Comparison of ENCODE assay signal across 8 mouse cellular contexts in the genomic region with DNA sequence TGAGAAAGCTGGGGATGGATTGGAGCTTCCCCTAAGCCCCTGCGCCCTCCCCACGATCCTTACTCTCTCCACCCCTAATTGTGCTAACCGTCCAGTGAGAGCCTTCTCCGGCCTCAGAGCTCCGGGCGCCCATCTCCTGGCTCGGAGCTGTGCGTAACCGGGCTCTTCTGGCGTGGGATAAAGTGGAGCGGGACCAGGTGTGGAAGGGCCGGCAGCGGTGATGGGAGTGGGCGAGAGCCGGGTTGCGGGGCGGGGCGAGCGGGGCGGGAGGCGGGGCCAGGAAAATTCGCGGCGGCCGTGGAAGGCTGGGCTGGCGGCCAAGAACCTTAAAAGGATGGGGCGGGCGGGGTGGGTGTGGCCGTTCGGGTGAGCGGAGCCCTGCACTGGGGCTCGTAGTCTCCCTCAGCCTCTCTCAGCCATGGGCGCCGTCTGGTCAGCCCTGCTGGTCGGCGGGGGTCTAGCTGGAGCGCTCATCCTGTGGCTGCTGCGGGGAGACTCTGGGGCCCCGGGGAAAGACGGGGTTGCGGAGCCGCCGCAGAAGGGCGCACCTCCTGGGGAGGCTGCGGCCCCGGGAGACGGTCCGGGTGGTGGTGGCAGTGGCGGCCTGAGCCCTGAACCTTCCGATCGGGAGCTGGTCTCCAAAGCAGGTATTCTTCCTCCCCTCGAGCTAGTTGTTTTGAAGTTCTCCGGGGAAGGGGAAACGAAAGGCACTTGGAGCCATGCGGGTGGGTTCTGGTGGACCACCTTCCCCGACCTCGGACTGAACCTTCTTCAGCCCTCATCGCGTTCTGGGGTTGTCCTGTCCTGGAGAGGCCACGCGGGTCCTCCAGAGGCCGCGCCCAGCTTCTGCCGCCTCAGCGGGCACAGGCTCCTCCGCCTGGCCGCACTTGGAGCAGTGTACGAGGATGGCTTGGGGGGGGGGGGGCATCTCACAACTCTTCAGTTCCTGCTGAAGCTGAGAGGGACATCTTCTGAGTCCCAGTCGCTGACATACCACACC. TPM values are rescaled to one million over a fixed set of nuclear protein-coding genes. Genes with fewer than 3 reads are reported as not detected.
DNase-seq lines count a peak whose midpoint lies in the region; ATAC-seq lines count a peak whose summit lies in the region.

A gene (plus strand): TSS at position 351 of the 1,000 bp plus-strand sequence.

- peak within 1 kb of the TSS; percentile 73 for H3K4me3 ChIP-seq in forebrain, embryonic 16.5 days (replicated peaks; ENCODE audit: low read length)
- H3K4me3 ChIP-seq in hindbrain, embryonic 11.5 days (ENCODE audit: low read depth, low read length), result peak within 1 kb of the TSS; percentile 62
- H3K4me3 ChIP-seq in limb, embryonic 11.5 days (ENCODE audit: low read depth, low read length), result peak within 1 kb of the TSS; percentile 64
- H3K4me3 ChIP-seq in midbrain, embryonic 11.5 days (ENCODE audit: low read depth, low read length), result peak within 1 kb of the TSS; percentile 48

- H3K27ac ChIP-seq in forebrain, embryonic 16.5 days (ENCODE audit: low read length), result no peak within 1 kb of the TSS
- no peak within 1 kb of the TSS for H3K27ac ChIP-seq in hindbrain, embryonic 11.5 days (ENCODE audit: low read depth, low read length)
- H3K27ac ChIP-seq in limb, embryonic 11.5 days (replicated peaks; ENCODE audit: low read depth, low read length), result no peak within 1 kb of the TSS
- H3K27ac ChIP-seq in midbrain, embryonic 11.5 days (ENCODE audit: low read depth, low read length), result no peak within 1 kb of the TSS

- peak within 1 kb of the TSS; percentile 68 for H3K9ac ChIP-seq in forebrain, embryonic 16.5 days (replicated peaks; ENCODE audit: low read depth, low read length)
- peak within 1 kb of the TSS; percentile 62 for H3K9ac ChIP-seq in hindbrain, embryonic 11.5 days (ENCODE audit: low read depth, low read length)
- peak within 1 kb of the TSS; percentile 63 for H3K9ac ChIP-seq in limb, embryonic 11.5 days (ENCODE audit: low read length)
- peak within 1 kb of the TSS; percentile 59 for H3K9ac ChIP-seq in midbrain, embryonic 11.5 days (ENCODE audit: low read length)

- DNase-seq in ES-CJ7 (ENCODE audit: low read depth, low spot score), result peak; percentile 60
- DNase-seq in adrenal gland, postnatal 14 days, result peak; percentile 77
- DNase-seq in hindbrain, embryonic 11.5 days (ENCODE audit: low spot score), result peak; percentile 83
- peak; percentile 86 for DNase-seq in limb, embryonic 11.5 days (ENCODE audit: low spot score)
- DNase-seq in midbrain, embryonic 11.5 days (ENCODE audit: low spot score, missing footprints), result peak; percentile 96
- peak; percentile 11 for DNase-seq in spleen, adult 12 weeks (ENCODE audit: low spot score)
- DNase-seq in c-Kit-positive CD71-positive TER-119-positive erythroid progenitor cells, embryonic 14.5 days (ENCODE audit: low spot score), result no peak

- H3K4me1 ChIP-seq in forebrain, embryonic 16.5 days (replicated peaks; ENCODE audit: control insufficient read depth, insufficient read depth, low read length), result peaks cover 10% of the 10 kb centered on the region
- H3K4me1 ChIP-seq in hindbrain, embryonic 11.5 days (replicated peaks; ENCODE audit: control insufficient read depth, insufficient read depth, low read length), result no peaks in the 10 kb centered on the region
- no peaks in the 10 kb centered on the region for H3K4me1 ChIP-seq in limb, embryonic 11.5 days (ENCODE audit: control insufficient read depth, insufficient read depth, low read length)
- 0 out of 2 replicates have a peak, but pooled peaks cover 2% of the 10 kb centered on the region for H3K4me1 ChIP-seq in midbrain, embryonic 11.5 days (ENCODE audit: control insufficient read depth, insufficient read depth, low read length)

- H3K36me3 ChIP-seq in forebrain, embryonic 16.5 days (ENCODE audit: control insufficient read depth, insufficient read depth), result no peaks in the 10 kb centered on the region
- no peaks in the 10 kb centered on the region for H3K36me3 ChIP-seq in hindbrain, embryonic 11.5 days (ENCODE audit: control insufficient read depth, insufficient read depth, low read length)
- H3K36me3 ChIP-seq in limb, embryonic 11.5 days (ENCODE audit: control insufficient read depth, insufficient read depth, low read length), result no peaks in the 10 kb centered on the region
- H3K36me3 ChIP-seq in midbrain, embryonic 11.5 days (ENCODE audit: control insufficient read depth, insufficient read depth, low read length), result no peaks in the 10 kb centered on the region

- H3K4me2 ChIP-seq in forebrain, embryonic 16.5 days (ENCODE audit: low read length), result peak within 1 kb of the TSS; percentile 98
- H3K4me2 ChIP-seq in hindbrain, embryonic 11.5 days (replicated peaks; ENCODE audit: low read depth, low read length), result peak within 1 kb of the TSS; percentile 96
- H3K4me2 ChIP-seq in limb, embryonic 11.5 days (ENCODE audit: low read depth, severe bottlenecking), result peak within 1 kb of the TSS; percentile 89
- peak within 1 kb of the TSS; percentile 60 for H3K4me2 ChIP-seq in midbrain, embryonic 11.5 days

- H3K27me3 ChIP-seq in forebrain, embryonic 16.5 days (replicated peaks; ENCODE audit: control insufficient read depth, insufficient read depth, low read length), result no peaks in the 10 kb centered on the region
- peaks cover 3% of the 10 kb centered on the region; the same call in 1 of the 2 replicates for H3K27me3 ChIP-seq in hindbrain, embryonic 11.5 days (ENCODE audit: control insufficient read depth, insufficient read depth, low read length)
- H3K27me3 ChIP-seq in limb, embryonic 11.5 days (ENCODE audit: control insufficient read depth, insufficient read depth, low read length), result no peaks in the 10 kb centered on the region
- H3K27me3 ChIP-seq in midbrain, embryonic 11.5 days (ENCODE audit: control insufficient read depth, insufficient read depth, low read length), result no peaks in the 10 kb centered on the region; the same call in none of the 2 replicates

- ATAC-seq in forebrain, embryonic 16.5 days, result peak; percentile 89
- ATAC-seq in hindbrain, embryonic 11.5 days (ENCODE audit: low FRiP score), result peak; percentile 95
- ATAC-seq in limb, embryonic 11.5 days (ENCODE audit: insufficient number of reproducible peaks, low FRiP score, low TSS enrichment, low read depth), result peak; percentile 91
- peak; percentile 93 for ATAC-seq in midbrain, embryonic 11.5 days (ENCODE audit: low FRiP score)

- WGBS in forebrain, embryonic 16.5 days, result under 1% methylated on average over 65 of the region's 69 CpGs
- 1% methylated on average over 60 of the region's 69 CpGs for WGBS in hindbrain, embryonic 11.5 days
- WGBS in limb, embryonic 11.5 days, result under 1% methylated on average over 63 of the region's 69 CpGs
- under 1% methylated on average over 65 of the region's 69 CpGs for WGBS in midbrain, embryonic 11.5 days

- no peaks in the 10 kb centered on the region for H3K9me3 ChIP-seq in forebrain, embryonic 16.5 days (ENCODE audit: control insufficient read depth, low read length)
- H3K9me3 ChIP-seq in hindbrain, embryonic 11.5 days (ENCODE audit: control insufficient read depth, low read length), result no peaks in the 10 kb centered on the region
- H3K9me3 ChIP-seq in limb, embryonic 11.5 days (ENCODE audit: control insufficient read depth, low read length), result no peaks in the 10 kb centered on the region
- H3K9me3 ChIP-seq in midbrain, embryonic 11.5 days (ENCODE audit: control insufficient read depth, low read length), result no peaks in the 10 kb centered on the region

RNA-seq across cellular contexts. Expression of the gene that starts here (rescaled TPM):
- 5.7 and 8.7 TPM in 2 replicates for total RNA-seq in adrenal gland, postnatal 14 days (2021)
- polyA plus RNA-seq in forebrain, embryonic 16.5 days (2015; fragmentation: Nextera tagmentation; extraction: Ambion mirVana), result 3.6 and 3.9 TPM in 2 replicates
- 8.3 and 8.7 TPM in 2 replicates for polyA plus RNA-seq in hindbrain, embryonic 11.5 days (2014; fragmentation: Nextera tagmentation; extraction: Ambion mirVana)
- polyA plus RNA-seq in limb, embryonic 11.5 days (2014; fragmentation: Nextera tagmentation; extraction: Ambion mirVana), result 7.6 TPM in 2 replicates
- 6.0 and 6.8 TPM in 2 replicates for polyA plus RNA-seq in midbrain, embryonic 11.5 days (2014; fragmentation: Nextera tagmentation; extraction: Ambion mirVana)
